Mouse (Mus musculus): ENCODE data around the gene Btbd11. TPM values are rescaled to one million over a fixed set of nuclear protein-coding genes. Genes with fewer than 3 reads are reported as not detected.

Btbd11 gene
- polyA plus RNA-seq, 1 experiment from 2014 or later: 6.5 TPM

DNA sequence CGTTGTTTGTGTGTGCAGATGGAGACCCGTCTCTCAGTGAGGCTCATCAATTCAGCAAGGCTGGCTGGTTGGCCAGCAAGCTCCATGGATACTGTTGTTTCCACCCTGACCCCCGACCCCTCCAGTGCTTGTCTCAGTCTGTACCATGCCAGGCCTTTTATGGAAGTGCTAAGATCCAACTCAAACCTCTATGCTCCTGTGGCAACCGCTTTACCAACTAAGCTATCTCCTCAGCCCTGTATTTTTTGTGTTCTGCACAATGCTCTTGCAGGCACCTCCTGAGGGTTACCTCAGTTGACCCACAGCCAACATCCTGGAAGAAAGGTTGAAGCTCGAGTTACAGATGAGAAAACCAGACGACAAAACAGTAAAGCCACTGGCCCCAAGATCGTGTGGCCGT, 230.5 kb downstream of the Btbd11 start:
- no peak for DNase-seq (ENCODE audit: low spot score)
- WGBS: 54% methylated on average over 8 of the region's 8 CpGs

DNA sequence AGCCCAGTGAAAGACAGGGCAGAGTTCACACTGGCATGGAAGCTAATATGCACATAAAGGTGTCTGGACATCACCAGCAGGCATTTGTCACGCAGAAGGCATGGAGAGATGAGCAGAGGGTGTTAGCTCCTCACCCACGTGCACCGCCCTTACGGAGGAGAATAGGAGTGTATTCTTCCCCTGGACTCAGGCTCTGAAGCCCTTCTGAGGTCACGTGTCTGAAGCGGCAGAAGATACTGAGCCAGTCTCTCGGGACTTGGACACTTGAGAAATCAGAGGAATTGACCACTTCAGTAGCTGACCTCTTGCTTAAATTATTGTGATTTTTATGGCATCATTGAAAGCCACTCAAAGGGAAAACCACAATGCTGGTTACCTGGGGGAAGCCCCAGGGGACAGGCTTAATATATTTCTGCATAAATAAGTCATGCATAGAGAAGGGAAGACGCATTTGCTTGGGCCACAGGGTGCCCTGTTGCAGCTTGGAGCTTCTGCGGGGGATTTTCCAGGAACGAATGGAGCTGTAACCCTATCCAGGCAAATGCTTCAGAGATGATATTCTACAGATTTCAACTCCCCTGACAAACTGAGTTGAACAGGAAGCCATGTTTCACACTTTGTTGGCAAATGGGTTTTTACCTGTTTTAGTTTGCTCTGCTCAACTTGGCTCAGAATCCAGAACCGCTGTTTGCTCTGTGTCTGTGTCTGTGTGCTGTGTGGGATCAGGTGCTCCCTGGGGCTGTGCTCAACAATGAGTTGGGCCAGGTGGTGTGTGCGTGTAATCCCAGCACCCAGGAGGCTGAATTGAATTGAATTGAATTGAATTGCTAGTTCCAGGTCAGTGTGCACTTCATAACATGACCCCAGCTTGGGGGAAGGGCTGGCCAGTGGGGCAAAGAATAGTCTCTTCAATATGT, 231.1 kb downstream of the Btbd11 start:
- Histone ChIP-seq H3K36me3 (ENCODE audit: control insufficient read depth, insufficient read depth, low read length) (no peaks in the 10 kb centered on the region), H3K4me1 (replicated peaks; ENCODE audit: control insufficient read depth, insufficient read depth, low read length) (no peaks in the 10 kb centered on the region; the same call in 1 of the 2 replicates), H3K4me2 (ENCODE audit: low read depth, low read length, severe bottlenecking) (no peak overlapping the region), H3K4me3 (ENCODE audit: low read depth, low read length) (no peak overlapping the region), H3K27ac (ENCODE audit: low read depth, low read length) (no peak overlapping the region), H3K9me3 (ENCODE audit: control insufficient read depth, low read length) (no peaks in the 10 kb centered on the region), H3K27me3 (ENCODE audit: control insufficient read depth, insufficient read depth, low read length) (no peaks in the 10 kb centered on the region), H3K9ac (ENCODE audit: low read length) (no peak overlapping the region)
- ATAC-seq (replicated peaks; ENCODE audit: low FRiP score) (0 out of 2 replicates have a peak, but pooled peaks have one; percentile 27), DNase-seq (ENCODE audit: low spot score) (no peak)
- WGBS: 63% methylated on average over 12 of the region's 12 CpGs

More for the DNA sequence above, 230.5 kb downstream of the Btbd11 start:
- no peak overlapping the region for H3K4me2 ChIP-seq (ENCODE audit: low read depth, low read length, severe bottlenecking)
- no peak overlapping the region for H3K9ac ChIP-seq (ENCODE audit: low read length)
- H3K9me3 ChIP-seq (ENCODE audit: control insufficient read depth, low read length): no peaks in the 10 kb centered on the region
- no peaks in the 10 kb centered on the region; the same call in 1 of the 2 replicates for H3K4me1 ChIP-seq (replicated peaks; ENCODE audit: control insufficient read depth, insufficient read depth, low read length)
- no peaks in the 10 kb centered on the region for H3K27me3 ChIP-seq (ENCODE audit: control insufficient read depth, insufficient read depth, low read length)
- H3K4me3 ChIP-seq (ENCODE audit: low read depth, low read length): no peak overlapping the region
- ATAC-seq (replicated peaks; ENCODE audit: low FRiP score): no peak
- no peaks in the 10 kb centered on the region for H3K36me3 ChIP-seq (ENCODE audit: control insufficient read depth, insufficient read depth, low read length)
- H3K27ac ChIP-seq (ENCODE audit: low read depth, low read length): no peak overlapping the region

DNA sequence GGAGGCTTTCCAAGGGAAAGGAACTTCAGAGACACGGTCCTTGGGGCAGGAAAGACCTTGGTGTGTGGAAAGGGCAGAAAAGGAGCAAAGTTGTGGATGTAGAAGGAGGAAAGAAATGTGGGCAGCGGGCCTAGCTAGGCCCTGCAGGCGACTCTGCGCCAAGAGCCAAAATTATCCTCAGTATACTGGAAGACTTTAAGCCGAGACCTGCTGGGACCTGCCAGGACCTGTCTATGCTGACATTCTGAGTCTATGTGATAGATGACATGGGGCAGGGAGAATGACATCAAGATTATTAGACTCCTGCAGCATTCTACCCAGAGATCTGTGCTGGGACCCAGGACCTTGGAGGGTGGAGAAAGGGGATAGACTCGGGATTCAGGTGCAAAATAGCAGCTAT, 234.5 kb downstream of the Btbd11 start:
- 88% methylated on average over 6 of the region's 6 CpGs for WGBS

DNA sequence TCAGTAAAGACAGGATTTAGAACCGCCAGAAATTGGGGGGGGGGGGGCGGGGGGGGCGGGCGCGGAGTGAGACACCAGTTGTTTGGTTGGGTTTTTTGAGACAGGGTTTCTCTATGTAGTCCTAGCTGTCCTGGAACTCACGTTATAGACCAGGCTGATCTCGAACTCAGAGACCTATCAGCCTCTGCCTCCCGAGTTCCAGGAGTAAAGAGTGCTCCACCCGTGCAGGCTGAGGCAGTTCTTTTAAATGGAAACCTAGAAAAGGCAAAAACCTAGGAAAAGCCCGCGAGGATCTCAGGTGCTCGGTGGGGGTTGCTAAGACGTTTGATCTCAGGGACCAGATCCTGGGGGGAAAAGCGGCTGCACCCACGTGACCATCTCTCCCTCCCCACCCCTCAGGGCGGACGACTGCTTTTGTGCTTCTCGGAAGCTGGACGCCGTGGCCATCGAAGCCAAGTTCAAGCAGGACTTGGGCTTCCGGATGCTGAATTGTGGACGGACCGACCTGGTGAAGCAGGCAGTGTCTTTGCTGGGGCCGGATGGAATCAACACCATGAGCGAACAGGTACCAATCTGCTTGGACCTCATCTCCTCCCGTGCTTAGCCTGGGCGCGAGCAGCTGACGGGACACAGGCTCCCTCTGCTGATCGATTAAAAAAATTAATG, 238.0 kb downstream of the Btbd11 start:
- WGBS: 5% methylated on average over 31 of the region's 31 CpGs
- peak; percentile 70 for ATAC-seq (replicated peaks; ENCODE audit: low FRiP score)
- DNase-seq (ENCODE audit: low spot score): peak; percentile 76

More for the DNA sequence above, 234.5 kb downstream of the Btbd11 start:
- Histone ChIP-seq H3K4me2 (ENCODE audit: low read depth, low read length, severe bottlenecking) (no peak overlapping the region), H3K4me3 (ENCODE audit: low read depth, low read length) (no peak overlapping the region), H3K4me1 (replicated peaks; ENCODE audit: control insufficient read depth, insufficient read depth, low read length) (no peaks in the 10 kb centered on the region; the same call in 1 of the 2 replicates), H3K27me3 (ENCODE audit: control insufficient read depth, insufficient read depth, low read length) (no peaks in the 10 kb centered on the region), H3K27ac (ENCODE audit: low read depth, low read length) (no peak overlapping the region), H3K9me3 (ENCODE audit: control insufficient read depth, low read length) (no peaks in the 10 kb centered on the region), H3K36me3 (ENCODE audit: control insufficient read depth, insufficient read depth, low read length) (no peaks in the 10 kb centered on the region), H3K9ac (ENCODE audit: low read length) (no peak overlapping the region)
- ATAC-seq (replicated peaks; ENCODE audit: low FRiP score) (no peak), DNase-seq (ENCODE audit: low spot score) (no peak)

DNA sequence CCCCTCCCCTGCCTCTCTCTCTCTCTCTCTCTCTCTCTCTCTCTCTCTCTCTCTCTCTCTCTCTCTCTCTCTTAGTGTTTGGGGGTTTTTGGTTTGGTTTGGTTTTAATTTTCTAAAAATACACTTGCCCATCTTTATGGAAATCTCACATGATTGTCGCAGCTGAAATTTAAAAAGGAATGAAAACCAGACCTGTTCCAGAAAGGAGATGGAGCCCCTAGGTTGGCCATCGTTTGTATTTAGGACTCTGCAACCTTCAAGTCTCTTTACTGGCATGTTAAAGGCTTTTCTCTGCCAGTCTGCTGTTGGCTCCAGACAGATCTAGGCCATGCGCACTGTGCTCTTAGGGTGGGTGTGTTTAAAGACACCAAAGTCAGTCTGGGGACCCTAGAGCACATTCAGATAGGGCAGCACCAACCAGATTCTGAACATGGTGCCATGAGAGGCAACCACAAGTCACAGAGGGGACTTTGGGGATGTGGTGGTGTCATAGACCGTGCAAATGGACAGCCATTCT, 238.6 kb downstream of the Btbd11 start:
- H3K4me3 ChIP-seq (ENCODE audit: low read depth, low read length): no peak overlapping the region
- no peak for ATAC-seq (replicated peaks; ENCODE audit: low FRiP score)
- no peak overlapping the region for H3K27ac ChIP-seq (ENCODE audit: low read depth, low read length)
- H3K27me3 ChIP-seq (ENCODE audit: control insufficient read depth, insufficient read depth, low read length): no peaks in the 10 kb centered on the region
- H3K4me2 ChIP-seq (ENCODE audit: low read depth, low read length, severe bottlenecking): peak overlapping the region; percentile 63; the same call in 1 of the 2 replicates
- H3K9ac ChIP-seq (ENCODE audit: low read length): no peak overlapping the region
- DNase-seq (ENCODE audit: low spot score): no peak
- no peaks in the 10 kb centered on the region for H3K9me3 ChIP-seq (ENCODE audit: control insufficient read depth, low read length)
- no peaks in the 10 kb centered on the region for H3K36me3 ChIP-seq (ENCODE audit: control insufficient read depth, insufficient read depth, low read length)
- no peaks in the 10 kb centered on the region for H3K4me1 ChIP-seq (replicated peaks; ENCODE audit: control insufficient read depth, insufficient read depth, low read length)
- 61% methylated on average over 4 of the region's 4 CpGs for WGBS

More for the DNA sequence above, 238.0 kb downstream of the Btbd11 start:
- Histone ChIP-seq H3K9ac (ENCODE audit: low read length) (peak overlapping the region; percentile 59), H3K27me3 (ENCODE audit: control insufficient read depth, insufficient read depth, low read length) (no peaks in the 10 kb centered on the region), H3K4me2 (ENCODE audit: low read depth, low read length, severe bottlenecking) (peak overlapping the region; percentile 63), H3K27ac (ENCODE audit: low read depth, low read length) (no peak overlapping the region), H3K9me3 (ENCODE audit: control insufficient read depth, low read length) (no peaks in the 10 kb centered on the region), H3K4me1 (replicated peaks; ENCODE audit: control insufficient read depth, insufficient read depth, low read length) (no peaks in the 10 kb centered on the region), H3K36me3 (ENCODE audit: control insufficient read depth, insufficient read depth, low read length) (no peaks in the 10 kb centered on the region), H3K4me3 (ENCODE audit: low read depth, low read length) (peak overlapping the region; percentile 37)

DNA sequence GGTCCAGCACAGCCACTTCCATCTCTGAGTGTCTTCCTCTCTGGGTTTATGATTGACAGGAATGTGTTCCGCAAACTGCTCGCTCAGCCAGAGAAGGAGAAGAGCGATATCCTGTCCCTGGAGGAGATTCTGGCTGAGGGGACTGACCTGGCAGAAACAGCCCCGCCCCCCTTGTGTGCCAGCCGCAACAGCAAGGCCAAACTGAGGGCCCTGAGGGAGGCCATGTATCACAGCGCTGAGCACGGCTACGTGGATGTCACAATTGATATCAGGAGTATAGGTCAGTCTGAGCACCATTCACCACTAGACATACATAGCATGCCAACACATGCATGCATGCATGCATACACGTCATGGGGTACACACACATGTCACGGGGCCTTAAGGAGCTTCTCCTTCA, 245.4 kb downstream of the Btbd11 start:
- ATAC-seq (replicated peaks; ENCODE audit: low FRiP score) (no peak), DNase-seq (ENCODE audit: low spot score) (no peak)
- H3K9me3 ChIP-seq (ENCODE audit: control insufficient read depth, low read length): no peaks in the 10 kb centered on the region
- H3K27ac ChIP-seq (ENCODE audit: low read depth, low read length): no peak overlapping the region
- H3K4me3 ChIP-seq (ENCODE audit: low read depth, low read length): no peak overlapping the region
- H3K4me2 ChIP-seq (ENCODE audit: low read depth, low read length, severe bottlenecking): no peak overlapping the region
- 89% methylated on average over 10 of the region's 10 CpGs for WGBS
- no peaks in the 10 kb centered on the region for H3K4me1 ChIP-seq (replicated peaks; ENCODE audit: control insufficient read depth, insufficient read depth, low read length)
- H3K9ac ChIP-seq (ENCODE audit: low read length): no peak overlapping the region
- H3K27me3 ChIP-seq (ENCODE audit: control insufficient read depth, insufficient read depth, low read length): no peaks in the 10 kb centered on the region
- H3K36me3 ChIP-seq (ENCODE audit: control insufficient read depth, insufficient read depth, low read length): no peaks in the 10 kb centered on the region

DNA sequence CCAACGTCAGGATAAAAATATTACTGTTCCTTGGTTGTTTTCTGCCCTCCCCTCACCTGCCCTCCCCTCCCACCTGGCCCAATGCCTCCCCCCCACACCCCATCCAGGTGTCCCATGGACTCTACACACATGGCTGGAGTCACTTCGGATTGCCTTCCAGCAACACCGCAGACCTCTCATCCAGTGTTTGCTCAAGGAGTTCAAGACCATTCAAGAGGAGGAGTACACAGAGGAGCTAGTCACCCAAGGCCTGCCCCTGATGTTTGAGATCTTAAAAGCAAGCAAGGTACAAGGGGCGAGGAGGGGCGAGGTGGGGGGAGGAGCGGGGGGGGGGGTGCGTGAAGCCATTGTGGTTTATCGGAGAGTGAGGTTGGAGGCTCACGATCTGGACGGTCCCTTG, 247.0 kb downstream of the Btbd11 start:
- Histone ChIP-seq H3K4me2 (ENCODE audit: low read depth, low read length, severe bottlenecking) (no peak overlapping the region), H3K9me3 (ENCODE audit: control insufficient read depth, low read length) (no peaks in the 10 kb centered on the region), H3K27me3 (ENCODE audit: control insufficient read depth, insufficient read depth, low read length) (no peaks in the 10 kb centered on the region), H3K4me3 (ENCODE audit: low read depth, low read length) (no peak overlapping the region), H3K36me3 (ENCODE audit: control insufficient read depth, insufficient read depth, low read length) (no peaks in the 10 kb centered on the region), H3K27ac (ENCODE audit: low read depth, low read length) (no peak overlapping the region), H3K9ac (ENCODE audit: low read length) (no peak overlapping the region), H3K4me1 (replicated peaks; ENCODE audit: control insufficient read depth, insufficient read depth, low read length) (no peaks in the 10 kb centered on the region)
- WGBS: 93% methylated on average over 10 of the region's 10 CpGs
- no peak for ATAC-seq (replicated peaks; ENCODE audit: low FRiP score)
- no peak for DNase-seq (ENCODE audit: low spot score)

DNA sequence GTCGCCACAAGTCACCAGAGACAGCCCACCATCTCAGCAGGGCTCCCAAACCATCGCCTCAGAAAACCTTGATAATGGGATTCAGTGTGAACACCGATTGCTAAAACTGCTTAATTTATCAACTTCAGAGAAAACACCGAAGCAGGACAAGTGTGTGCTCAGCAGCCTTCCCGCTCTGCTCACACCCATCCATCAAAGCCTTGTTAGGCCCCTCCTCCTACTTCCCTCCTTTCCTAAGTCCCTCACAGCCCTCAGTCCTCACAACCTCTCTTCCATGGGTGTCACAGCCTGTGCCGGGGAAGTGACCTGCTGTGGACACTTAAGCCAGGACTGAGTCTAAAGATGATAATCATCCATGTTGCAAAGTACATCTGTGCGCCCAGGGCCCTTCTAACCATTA, 251.0 kb downstream of the Btbd11 start:
- Histone ChIP-seq H3K9ac (ENCODE audit: low read length) (no peak overlapping the region), H3K4me1 (replicated peaks; ENCODE audit: control insufficient read depth, insufficient read depth, low read length) (no peaks in the 10 kb centered on the region), H3K36me3 (ENCODE audit: control insufficient read depth, insufficient read depth, low read length) (no peaks in the 10 kb centered on the region), H3K27me3 (ENCODE audit: control insufficient read depth, insufficient read depth, low read length) (no peaks in the 10 kb centered on the region), H3K4me3 (ENCODE audit: low read depth, low read length) (no peak overlapping the region), H3K4me2 (ENCODE audit: low read depth, low read length, severe bottlenecking) (no peak overlapping the region), H3K27ac (ENCODE audit: low read depth, low read length) (no peak overlapping the region), H3K9me3 (ENCODE audit: control insufficient read depth, low read length) (no peaks in the 10 kb centered on the region)
- ATAC-seq (replicated peaks; ENCODE audit: low FRiP score) (no peak), DNase-seq (ENCODE audit: low spot score) (no peak)
- 71% methylated on average over 7 of the region's 7 CpGs for WGBS

Data from forebrain, embryonic 11.5 days (tissue).